Mouse (Mus musculus): ENCODE data around the gene Hivep3. TPM values are rescaled to one million over a fixed set of nuclear protein-coding genes. Genes with fewer than 3 reads are reported as not detected.

The Hivep3 gene
- polyA plus RNA-seq, 1 experiment from 2014 or later: 6.0 TPM

DNA sequence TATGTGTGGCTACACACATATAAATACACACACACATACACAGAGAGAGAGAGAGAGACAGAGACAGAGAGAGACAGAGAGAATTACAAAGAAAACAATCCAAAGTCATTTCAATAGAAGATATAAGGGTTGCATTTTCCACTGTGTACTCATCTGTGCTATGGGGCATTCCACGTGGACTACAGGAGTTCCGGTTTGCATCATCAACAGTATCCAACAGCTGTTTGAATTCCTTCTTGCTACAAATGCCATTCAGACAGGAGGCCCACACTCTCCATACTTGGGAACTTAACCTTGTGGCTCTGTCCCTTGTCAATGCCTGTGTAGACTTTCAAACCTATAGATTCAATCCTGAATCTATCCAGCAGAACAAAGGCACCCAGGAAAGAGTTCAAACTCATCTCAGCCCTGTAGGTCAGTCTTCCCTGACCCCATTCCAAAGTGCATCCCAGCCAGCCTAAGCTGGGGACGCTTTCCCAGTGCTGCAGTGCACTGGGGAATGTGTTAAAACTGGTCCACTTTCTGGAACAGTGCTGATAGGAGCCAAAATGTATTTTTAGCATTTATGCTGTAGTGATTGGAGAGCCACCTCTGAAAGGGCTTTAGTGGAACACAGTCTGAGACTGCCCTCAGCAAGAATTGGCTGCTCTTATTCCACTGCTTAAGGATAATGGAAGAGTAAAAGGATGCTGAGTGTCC is 335.4 kb downstream of the Hivep3 start:
- WGBS: 70% methylated on average over 3 of the region's 3 CpGs
- no peak overlapping the region for H3K4me2 ChIP-seq (replicated peaks; ENCODE audit: low read depth)
- no peak overlapping the region for H3K4me3 ChIP-seq (ENCODE audit: low read depth, low read length)
- no peak for DNase-seq (ENCODE audit: low spot score)
- H3K36me3 ChIP-seq (ENCODE audit: control insufficient read depth, insufficient read depth, low read length): no peaks in the 10 kb centered on the region
- TF ChIP-seq EP300 (optimal IDR thresholded peaks at IDR 0.05) (no peak), CTCF (IDR thresholded peaks at IDR 0.05; ENCODE audit: low read depth) (no peak)
- no peaks in the 10 kb centered on the region for H3K4me1 ChIP-seq (replicated peaks; ENCODE audit: control insufficient read depth, insufficient read depth)
- no peak overlapping the region for H3K27ac ChIP-seq (replicated peaks)
- H3K27me3 ChIP-seq (ENCODE audit: control insufficient read depth, insufficient read depth, low read length): no peaks in the 10 kb centered on the region
- no peak overlapping the region for H3K9ac ChIP-seq (ENCODE audit: low read length)
- no peak for ATAC-seq (ENCODE audit: low FRiP score, low TSS enrichment)
- H3K9me3 ChIP-seq (ENCODE audit: control insufficient read depth, low read length): no peaks in the 10 kb centered on the region

DNA sequence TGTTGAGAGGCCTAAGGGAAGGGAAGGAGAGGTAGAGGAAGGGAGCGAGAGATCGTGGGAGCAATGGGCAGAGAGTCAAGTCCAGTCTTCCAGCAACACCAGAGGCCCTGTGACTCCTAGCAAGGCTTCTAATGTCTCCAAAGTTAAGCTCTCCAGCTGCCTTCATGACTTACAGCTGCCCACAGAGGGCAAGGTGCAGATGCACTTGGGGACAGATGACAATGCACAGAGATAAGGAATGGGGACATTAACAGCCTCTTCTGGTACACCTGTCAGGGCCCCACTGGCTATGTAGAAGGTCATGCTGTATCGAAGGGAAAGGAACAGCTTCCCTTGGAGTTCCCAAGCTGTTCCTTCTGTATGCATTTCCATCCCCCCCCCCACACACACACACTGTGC is 336.0 kb downstream of the Hivep3 start:
- TF ChIP-seq EP300 (optimal IDR thresholded peaks at IDR 0.05): no peak
- no peak for TF ChIP-seq CTCF (IDR thresholded peaks at IDR 0.05; ENCODE audit: low read depth)
- H3K9ac ChIP-seq (ENCODE audit: low read length): no peak overlapping the region
- DNase-seq (ENCODE audit: low spot score) (no peak), ATAC-seq (ENCODE audit: low FRiP score, low TSS enrichment) (no peak)
- no peak overlapping the region for H3K4me3 ChIP-seq (ENCODE audit: low read depth, low read length)
- H3K9me3 ChIP-seq (ENCODE audit: control insufficient read depth, low read length): no peaks in the 10 kb centered on the region
- no peaks in the 10 kb centered on the region for H3K4me1 ChIP-seq (replicated peaks; ENCODE audit: control insufficient read depth, insufficient read depth)
- no peak overlapping the region for H3K27ac ChIP-seq (replicated peaks)
- H3K27me3 ChIP-seq (ENCODE audit: control insufficient read depth, insufficient read depth, low read length): no peaks in the 10 kb centered on the region
- no peak overlapping the region for H3K4me2 ChIP-seq (replicated peaks; ENCODE audit: low read depth)
- H3K36me3 ChIP-seq (ENCODE audit: control insufficient read depth, insufficient read depth, low read length): no peaks in the 10 kb centered on the region
- 81% methylated on average over 3 of the region's 3 CpGs for WGBS

DNA sequence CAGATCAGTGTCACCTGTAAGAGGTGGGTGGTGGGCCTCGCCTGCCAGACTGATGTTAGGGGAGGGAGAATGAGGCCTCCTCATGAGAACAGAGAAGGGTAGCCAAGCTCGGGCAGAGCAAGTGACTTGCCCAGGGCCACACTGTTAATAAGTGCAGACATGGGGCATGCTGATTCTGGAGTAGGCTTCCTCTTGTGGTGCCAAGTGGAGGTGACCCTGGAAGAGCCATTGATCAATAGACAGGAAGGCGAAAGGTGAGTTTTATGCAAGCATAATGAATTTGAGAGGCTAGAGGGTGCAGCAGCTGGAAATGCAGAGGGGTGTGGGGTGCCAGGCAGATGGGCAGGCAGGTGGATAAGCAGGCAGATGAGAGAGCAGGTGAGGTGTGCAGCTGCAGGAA is 337.8 kb downstream of the Hivep3 start:
- DNase-seq (ENCODE audit: low spot score) (no peak), ATAC-seq (ENCODE audit: low FRiP score, low TSS enrichment) (no peak)
- no peak overlapping the region for H3K27ac ChIP-seq (replicated peaks)
- H3K4me3 ChIP-seq (ENCODE audit: low read depth, low read length): no peak overlapping the region
- no peak overlapping the region for H3K9ac ChIP-seq (ENCODE audit: low read length)
- no peaks in the 10 kb centered on the region for H3K4me1 ChIP-seq (replicated peaks; ENCODE audit: control insufficient read depth, insufficient read depth)
- H3K4me2 ChIP-seq (replicated peaks; ENCODE audit: low read depth): no peak overlapping the region
- no peaks in the 10 kb centered on the region for H3K9me3 ChIP-seq (ENCODE audit: control insufficient read depth, low read length)
- no peaks in the 10 kb centered on the region for H3K36me3 ChIP-seq (ENCODE audit: control insufficient read depth, insufficient read depth, low read length)
- H3K27me3 ChIP-seq (ENCODE audit: control insufficient read depth, insufficient read depth, low read length): no peaks in the 10 kb centered on the region
- TF ChIP-seq CTCF (IDR thresholded peaks at IDR 0.05; ENCODE audit: low read depth) (no peak), EP300 (optimal IDR thresholded peaks at IDR 0.05) (no peak)
- 60% methylated on average over 3 of the region's 3 CpGs for WGBS

DNA sequence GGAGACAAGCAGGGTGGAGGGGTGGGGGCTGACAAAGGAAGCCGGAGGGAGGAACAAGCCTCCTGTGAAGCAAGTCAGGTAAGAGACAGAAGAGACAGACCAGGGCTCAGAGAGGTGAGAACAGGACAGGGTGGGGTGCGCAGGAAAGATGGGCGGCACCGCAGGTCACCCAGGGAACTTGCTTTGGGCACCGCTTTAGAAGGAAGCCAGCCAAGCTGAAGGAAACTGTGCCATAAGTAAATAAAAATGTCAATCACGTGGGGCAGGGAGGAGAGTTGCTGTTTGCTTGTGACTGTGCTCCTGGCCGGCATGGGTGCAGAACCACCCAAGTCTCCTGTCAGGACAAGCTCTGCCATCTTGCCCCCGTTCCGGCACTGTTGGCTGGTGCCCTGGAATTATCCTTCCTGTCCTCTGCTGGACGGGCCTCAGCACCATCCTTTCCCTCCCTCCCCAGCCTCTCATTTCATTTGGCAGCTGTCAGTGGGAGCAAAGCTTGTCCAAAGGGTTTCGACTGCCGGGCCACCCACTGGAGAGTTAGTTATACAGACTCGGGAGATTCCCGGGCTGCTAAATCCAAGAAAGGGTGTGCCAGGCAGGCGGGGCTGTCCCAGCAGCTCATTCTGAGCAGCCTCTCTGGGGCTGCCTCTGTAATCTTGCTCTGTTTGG is 338.4 kb downstream of the Hivep3 start:
- ATAC-seq (ENCODE audit: low FRiP score, low TSS enrichment) (peak; percentile 84), DNase-seq (ENCODE audit: low spot score) (peak; percentile 67)
- 32% methylated on average over 15 of the region's 15 CpGs for WGBS

DNA sequence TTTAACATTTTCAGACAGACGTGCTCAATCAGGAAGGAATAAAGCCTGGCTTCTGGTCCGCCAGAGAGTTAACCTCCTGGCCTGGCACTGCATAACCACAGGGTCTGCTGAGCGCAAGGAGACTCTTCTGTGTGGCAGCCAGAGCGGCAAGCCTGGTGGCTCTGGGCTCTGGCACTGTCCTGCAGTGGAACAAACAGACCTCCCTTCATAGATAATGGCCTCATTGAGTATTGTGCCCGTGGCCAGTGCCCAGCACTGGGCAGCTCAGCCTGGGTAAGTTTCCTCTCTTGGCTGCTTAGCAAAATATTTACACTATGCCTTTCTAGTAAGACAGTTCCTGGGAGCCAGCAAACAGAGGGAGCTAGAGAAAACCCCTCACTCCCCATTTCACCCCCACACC is 340.5 kb downstream of the Hivep3 start:
- no peak overlapping the region for H3K4me2 ChIP-seq (replicated peaks; ENCODE audit: low read depth)
- H3K27ac ChIP-seq (replicated peaks): peak overlapping the region; percentile 40; the same call in 1 of the 2 replicates
- no peak overlapping the region for H3K9ac ChIP-seq (ENCODE audit: low read length)
- H3K27me3 ChIP-seq (ENCODE audit: control insufficient read depth, insufficient read depth, low read length): no peaks in the 10 kb centered on the region
- H3K36me3 ChIP-seq (ENCODE audit: control insufficient read depth, insufficient read depth, low read length): no peaks in the 10 kb centered on the region
- 59% methylated on average over 5 of the region's 5 CpGs for WGBS
- H3K9me3 ChIP-seq (ENCODE audit: control insufficient read depth, low read length): no peaks in the 10 kb centered on the region
- H3K4me1 ChIP-seq (replicated peaks; ENCODE audit: control insufficient read depth, insufficient read depth): no peaks in the 10 kb centered on the region
- no peak for DNase-seq (ENCODE audit: low spot score)
- TF ChIP-seq CTCF (IDR thresholded peaks at IDR 0.05; ENCODE audit: low read depth) (no peak), EP300 (optimal IDR thresholded peaks at IDR 0.05) (no peak)
- no peak for ATAC-seq (ENCODE audit: low FRiP score, low TSS enrichment)
- no peak overlapping the region for H3K4me3 ChIP-seq (ENCODE audit: low read depth, low read length)

More for the DNA sequence above, 338.4 kb downstream of the Hivep3 start:
- Histone ChIP-seq H3K27ac (replicated peaks) (peak overlapping the region; percentile 65), H3K4me1 (replicated peaks; ENCODE audit: control insufficient read depth, insufficient read depth) (no peaks in the 10 kb centered on the region), H3K9me3 (ENCODE audit: control insufficient read depth, low read length) (no peaks in the 10 kb centered on the region), H3K27me3 (ENCODE audit: control insufficient read depth, insufficient read depth, low read length) (no peaks in the 10 kb centered on the region), H3K4me2 (replicated peaks; ENCODE audit: low read depth) (peak overlapping the region; percentile 29; the same call in 1 of the 2 replicates), H3K4me3 (ENCODE audit: low read depth, low read length) (no peak overlapping the region), H3K36me3 (ENCODE audit: control insufficient read depth, insufficient read depth, low read length) (no peaks in the 10 kb centered on the region), H3K9ac (ENCODE audit: low read length) (no peak overlapping the region)
- no peak for TF ChIP-seq CTCF (IDR thresholded peaks at IDR 0.05; ENCODE audit: low read depth)

- no peaks in the 10 kb centered on the region for H3K36me3 ChIP-seq (ENCODE audit: control insufficient read depth, insufficient read depth, low read length)
- no peak overlapping the region for H3K9ac ChIP-seq (ENCODE audit: low read length)
- DNase-seq (ENCODE audit: low spot score) (no peak), ATAC-seq (ENCODE audit: low FRiP score, low TSS enrichment) (no peak)
- no peaks in the 10 kb centered on the region for H3K27me3 ChIP-seq (ENCODE audit: control insufficient read depth, insufficient read depth, low read length)
- 88% methylated on average over 8 of the region's 8 CpGs for WGBS
- H3K4me3 ChIP-seq (ENCODE audit: low read depth, low read length): no peak overlapping the region
- no peaks in the 10 kb centered on the region for H3K4me1 ChIP-seq (replicated peaks; ENCODE audit: control insufficient read depth, insufficient read depth)
- TF ChIP-seq CTCF (IDR thresholded peaks at IDR 0.05; ENCODE audit: low read depth): no peak
- TF ChIP-seq EP300 (optimal IDR thresholded peaks at IDR 0.05): no peak
- no peaks in the 10 kb centered on the region for H3K9me3 ChIP-seq (ENCODE audit: control insufficient read depth, low read length)
- H3K4me2 ChIP-seq (replicated peaks; ENCODE audit: low read depth): no peak overlapping the region
- H3K27ac ChIP-seq (replicated peaks): no peak overlapping the region
These were observed 343.7 kb downstream of the Hivep3 start for GRCm38 (mm10) chr4:120077322-120077721.
